Mouse (Mus musculus): ENCODE results near the gene Farsb. TPM values are rescaled to one million over a fixed set of nuclear protein-coding genes. Genes with fewer than 3 reads are reported as not detected.
A peak's percentile ranks its signal among the peaks of the same experiment; 100 is the strongest.

Gene Farsb
- total and polyA plus RNA-seq, 3 experiments = 114 to 205 (median 180) TPM

DNA sequence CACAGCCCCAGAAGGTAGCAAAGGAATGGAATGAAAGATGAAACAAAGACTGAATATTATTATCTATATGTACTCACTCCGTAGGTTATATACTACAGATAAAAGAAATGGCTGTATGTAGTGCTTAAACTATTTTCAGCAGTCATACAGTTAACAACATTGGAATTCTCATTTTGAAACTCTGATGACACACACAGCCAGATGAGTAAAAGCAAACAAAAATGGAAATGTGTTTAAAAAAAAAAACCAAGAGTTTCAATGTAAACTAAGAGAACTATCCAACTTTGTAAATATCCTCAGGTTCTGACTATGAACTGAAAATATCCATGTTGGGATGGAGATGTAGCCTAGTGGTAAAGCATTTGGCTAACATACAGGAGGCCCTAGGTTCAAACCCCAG, 52.3 kb downstream of the Farsb start:
- Histone ChIP-seq H3K9ac (ENCODE audit: insufficient read depth, low read depth) (no peak overlapping the region), H3K27ac (ENCODE audit: insufficient read depth, low read depth) (no peak overlapping the region), H3K79me2 (replicated peaks; ENCODE audit: control insufficient read depth, extremely low read depth, insufficient read depth, poor library complexity, severe bottlenecking) (peaks cover 30% of the 10 kb centered on the region), H3K36me3 (replicated peaks in 1 of 2; ENCODE audit: control insufficient read depth in 1 of 2, insufficient read depth in 1 of 2, low read length in 1 of 2) (peaks cover 24 to 57% of the 10 kb centered on the region in 2 experiments), H3K9me3 (replicated peaks; ENCODE audit: low read length) (no peaks in the 10 kb centered on the region), H3K27me3 (replicated peaks) (no peaks in the 10 kb centered on the region), H3K4me1 (ENCODE audit: control insufficient read depth in 1 of 2, insufficient read depth in 2 of 2) (peaks cover 7 to 52% of the 10 kb centered on the region in 2 experiments), H3K4me2 (ENCODE audit: insufficient read depth, low read depth, poor library complexity, severe bottlenecking) (no peak overlapping the region), H3K4me3 (replicated peaks in 1 of 3; ENCODE audit: low read depth in 2 of 3, low read length in 2 of 3, poor library complexity in 1 of 3) (no peak overlapping the region)
- in situ Hi-C loops (cut with MboI; ENCODE audit: low pct_ligation_motif_present, low pct_unique_long_range_greater_than_20kb, low sequenced_read_pairs) = no loop called here
- dilution Hi-C loops (cut with MboI; ENCODE audit: extremely low pct_ligation_motif_present, extremely low pct_unique_long_range_greater_than_20kb, low sequenced_read_pairs) = no loop called here
- no peak for DNase-seq (ENCODE audit: extremely low read depth)
- TF ChIP-seq MAFK (IDR thresholded peaks at IDR 0.05; ENCODE audit: insufficient replicate concordance, low read length) (no peak), CTCF (conservative IDR thresholded peaks at IDR 0.05 in 1 of 2, IDR thresholded peaks at IDR 0.05 in 1 of 2; ENCODE audit: low read depth in 2 of 2, low read length in 2 of 2) (no peak), USF1 (IDR thresholded peaks at IDR 0.05; ENCODE audit: low read depth, low read length) (no peak), USF2 (conservative IDR thresholded peaks at IDR 0.05; ENCODE audit: low read depth, low read length) (no peak), SMC3 (IDR thresholded peaks at IDR 0.05; ENCODE audit: low read depth, low read length) (no peak), POLR2A (IDR thresholded peaks at IDR 0.05; ENCODE audit: low read depth, low read length) (no peak), ETS1 (conservative IDR thresholded peaks at IDR 0.05; ENCODE audit: low read depth, low read length) (0 out of 2 replicates have a peak, but pooled peaks have one; percentile 10), POLR2AphosphoS2 (IDR thresholded peaks at IDR 0.05; ENCODE audit: low read depth, low read length) (no peak), ZC3H11A (IDR thresholded peaks at IDR 0.05; ENCODE audit: low read depth, low read length) (no peak), CHD2 (IDR thresholded peaks at IDR 0.05; ENCODE audit: low read length) (no peak), UBTF (IDR thresholded peaks at IDR 0.05; ENCODE audit: low read depth, low read length) (no peak), JUN (IDR thresholded peaks at IDR 0.05; ENCODE audit: insufficient read depth, low read depth, low read length) (peak; percentile 36; the same call in 1 of the 2 replicates), HCFC1 (IDR thresholded peaks at IDR 0.05; ENCODE audit: low read depth, low read length) (no peak), TBP (conservative IDR thresholded peaks at IDR 0.05; ENCODE audit: low read depth, low read length) (no peak), ZMIZ1 (IDR thresholded peaks at IDR 0.05; ENCODE audit: low read depth, low read length) (no peak), MAX (IDR thresholded peaks at IDR 0.05; ENCODE audit: low read length) (no peak), PAX5 (IDR thresholded peaks at IDR 0.05; ENCODE audit: low read length) (no peak), NRF1 (IDR thresholded peaks at IDR 0.05; ENCODE audit: low read depth, low read length) (no peak), MAZ (IDR thresholded peaks at IDR 0.05; ENCODE audit: low read depth, low read length) (no peak), KAT2A (IDR thresholded peaks at IDR 0.05; ENCODE audit: insufficient replicate concordance, low read length) (no peak), GABPA (IDR thresholded peaks at IDR 0.05; ENCODE audit: insufficient replicate concordance, low read depth, low read length) (no peak), BHLHE40 (IDR thresholded peaks at IDR 0.05; ENCODE audit: low read depth, low read length) (no peak), SIN3A (IDR thresholded peaks at IDR 0.05; ENCODE audit: low read length) (no peak), MEF2A (IDR thresholded peaks at IDR 0.05; ENCODE audit: borderline replicate concordance, low read depth, low read length) (0 out of 2 replicates have a peak, but pooled peaks have one; percentile 25), ZKSCAN1 (IDR thresholded peaks at IDR 0.05; ENCODE audit: borderline replicate concordance, low read depth, low read length) (no peak), ZNF384 (IDR thresholded peaks at IDR 0.05; ENCODE audit: low read depth, low read length) (peak; percentile 62), CHD1 (IDR thresholded peaks at IDR 0.05; ENCODE audit: low read depth, low read length) (no peak), NELFE (IDR thresholded peaks at IDR 0.05; ENCODE audit: low read depth, low read length) (no peak), MXI1 (IDR thresholded peaks at IDR 0.05; ENCODE audit: low read depth, low read length) (no peak), JUND (conservative IDR thresholded peaks at IDR 0.05; ENCODE audit: low read depth, low read length) (0 out of 2 replicates have a peak, but pooled peaks have one; percentile 16), MYC (IDR thresholded peaks at IDR 0.05; ENCODE audit: low read depth, low read length) (no peak), E2F4 (IDR thresholded peaks at IDR 0.05; ENCODE audit: insufficient replicate concordance, low read depth, low read length) (no peak), RAD21 (IDR thresholded peaks at IDR 0.05; ENCODE audit: low read depth, low read length) (no peak), RCOR1 (conservative IDR thresholded peaks at IDR 0.05; ENCODE audit: low read depth, low read length) (no peak), EP300 (IDR thresholded peaks at IDR 0.05; ENCODE audit: low read length) (0 out of 2 replicates have a peak, but pooled peaks have one; percentile 18), ELF1 (IDR thresholded peaks at IDR 0.05; ENCODE audit: low read depth, low read length) (no peak), IRF4 (IDR thresholded peaks at IDR 0.05; ENCODE audit: low read depth, low read length) (peak; percentile 65), TCF12 (IDR thresholded peaks at IDR 0.05; ENCODE audit: low read depth, low read length) (no peak)
